Mouse (Mus musculus): ENCODE measurements around the gene Dhx30.

DNA sequence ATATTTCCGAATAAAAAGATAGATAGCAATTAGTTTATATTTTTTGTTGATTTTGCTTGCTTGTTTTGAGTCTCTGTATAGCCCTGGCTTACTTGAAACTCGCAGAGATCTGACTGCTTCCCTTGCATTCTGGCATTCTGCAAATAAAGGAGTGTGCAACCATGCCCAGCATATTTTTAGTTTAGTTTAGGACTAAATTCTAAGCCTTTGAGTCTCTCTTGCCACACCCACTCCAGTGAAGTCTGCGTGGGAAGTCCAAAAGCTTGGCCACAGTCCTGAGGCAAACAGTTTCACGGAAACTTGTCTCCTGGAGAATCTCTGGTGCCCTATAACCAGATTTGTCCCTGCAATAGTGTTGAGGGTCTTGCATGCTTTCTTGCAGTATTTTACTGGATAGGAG lies 73.3 kb downstream of the Dhx30 start:
- TF ChIP-seq POLR2A (IDR thresholded peaks at IDR 0.05; ENCODE audit: insufficient read depth, low read depth, low read length) (no peak), CTCF (IDR thresholded peaks at IDR 0.05; ENCODE audit: insufficient read depth, low read depth, low read length) (no peak)

All from olfactory bulb, adult 2 months (tissue).